Mouse (Mus musculus): ENCODE measurements at regions not wholly inside any gene's neighbourhood (a gene's known extent, or its start where the extent isn't known, plus 50 kb on each side); places are given as distances from the start of the nearest gene placed in this dataset.
A peak's percentile ranks its signal among the peaks of the same experiment; 100 is the strongest.

DNA sequence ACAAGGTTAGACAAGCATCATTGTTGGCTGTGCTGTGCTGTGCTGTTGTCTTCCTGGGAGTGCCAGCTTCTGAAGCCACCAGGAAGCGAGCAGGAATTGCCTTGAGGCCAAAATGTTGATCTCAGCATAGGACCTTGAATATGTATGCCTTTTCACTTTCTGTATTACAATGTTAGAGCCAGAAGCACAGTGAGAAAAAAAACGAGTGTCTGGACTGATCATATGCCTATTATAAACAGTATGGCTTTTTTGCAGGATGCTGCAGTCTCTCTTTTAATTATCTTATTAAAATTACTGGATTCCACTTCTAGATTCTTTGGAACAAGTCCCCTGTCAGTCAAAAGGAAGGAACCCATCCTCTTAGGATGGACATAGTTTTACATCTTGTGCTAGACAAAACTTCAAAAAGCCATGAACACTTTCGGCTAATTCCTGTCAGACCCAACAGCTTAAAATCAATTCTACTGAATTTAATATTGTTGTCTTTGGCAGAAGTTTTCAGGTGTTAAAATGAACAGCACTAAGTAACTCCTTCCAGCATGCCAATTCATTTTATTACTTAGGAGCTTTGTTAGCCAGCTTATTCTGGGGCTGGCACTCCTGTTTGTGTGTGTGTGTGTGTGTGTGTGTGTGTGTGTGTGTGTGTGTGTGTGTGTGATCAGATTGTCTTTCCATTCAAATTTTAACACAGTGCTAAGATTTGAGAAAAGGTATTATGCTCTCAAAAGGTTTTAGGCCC lies 220.8 kb upstream of the Adgrl4 start:
- WGBS: 73% methylated on average over 3 of the region's 3 CpGs
- Histone ChIP-seq H3K4me3 (no peak overlapping the region), H3K27me3 (ENCODE audit: insufficient read depth, poor library complexity, severe bottlenecking) (no peaks in the 10 kb centered on the region), H3K27ac (no peak overlapping the region), H3K9me3 (no peaks in the 10 kb centered on the region), H3K4me1 (no peaks in the 10 kb centered on the region), H3K36me3 (no peaks in the 10 kb centered on the region)
- DNase-seq (ENCODE audit: low spot score): no peak

DNA sequence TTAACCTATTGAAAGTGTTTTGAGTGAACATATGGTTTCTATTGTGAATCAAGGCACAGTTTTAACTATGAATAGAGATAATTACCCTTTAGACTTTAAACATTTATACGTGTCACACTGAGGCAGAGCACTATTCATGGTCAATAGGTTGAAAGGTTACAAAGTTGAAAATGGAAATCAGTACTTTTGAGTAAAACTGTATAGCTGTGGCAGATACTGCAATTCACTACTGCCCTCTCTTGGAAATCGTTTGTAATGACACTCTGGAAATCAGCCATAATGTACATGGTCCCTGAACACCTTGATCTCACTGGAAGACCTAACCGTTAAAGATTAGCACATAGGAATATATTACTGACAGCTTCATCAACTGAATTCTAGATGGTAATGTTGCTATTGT lies 215.3 kb upstream of the Adgrl4 start:
- H3K9me3 ChIP-seq: no peaks in the 10 kb centered on the region
- WGBS: 28% methylated on average over 3 of the region's 3 CpGs
- no peaks in the 10 kb centered on the region for H3K27me3 ChIP-seq (ENCODE audit: insufficient read depth, poor library complexity, severe bottlenecking)
- H3K27ac ChIP-seq: no peak overlapping the region
- H3K4me1 ChIP-seq: no peaks in the 10 kb centered on the region
- no peak overlapping the region for H3K4me3 ChIP-seq
- no peaks in the 10 kb centered on the region for H3K36me3 ChIP-seq
- no peak for DNase-seq (ENCODE audit: low spot score)

GRCm38 (mm10) chr3:151252458-151252857 lies 185.2 kb upstream of the Adgrl4 start:
- no peak for DNase-seq (ENCODE audit: low spot score)
- H3K27me3 ChIP-seq (ENCODE audit: insufficient read depth, poor library complexity, severe bottlenecking): no peaks in the 10 kb centered on the region
- H3K9me3 ChIP-seq: no peaks in the 10 kb centered on the region
- no peaks in the 10 kb centered on the region for H3K36me3 ChIP-seq
- 61% methylated on average over 2 of the region's 2 CpGs for WGBS
- no peak overlapping the region for H3K27ac ChIP-seq
- H3K4me1 ChIP-seq: no peaks in the 10 kb centered on the region
- H3K4me3 ChIP-seq: no peak overlapping the region

DNA sequence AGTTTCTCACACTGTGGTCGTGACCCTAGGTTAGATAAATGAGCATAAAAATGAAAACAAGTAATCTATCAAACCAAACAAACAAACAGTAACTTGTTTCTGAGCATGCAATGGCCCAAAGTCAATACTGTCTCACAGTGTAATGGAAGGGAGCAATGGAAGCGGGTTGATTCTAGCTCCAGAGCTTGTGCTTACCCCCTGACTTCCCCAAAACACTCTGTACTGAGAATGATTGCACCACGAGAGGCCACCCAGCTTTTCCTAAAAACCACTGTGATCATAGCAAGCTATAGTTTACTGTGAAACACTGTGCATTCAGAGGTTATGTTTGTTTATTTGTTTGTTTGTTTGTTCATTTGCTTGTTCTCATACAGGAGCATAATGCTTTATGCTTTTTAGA lies 174.9 kb upstream of the Adgrl4 start:
- DNase-seq (ENCODE audit: low spot score): no peak
- 70% methylated on average over 3 of the region's 3 CpGs for WGBS
- H3K4me1 ChIP-seq: no peaks in the 10 kb centered on the region
- H3K36me3 ChIP-seq: no peaks in the 10 kb centered on the region
- H3K27me3 ChIP-seq (ENCODE audit: insufficient read depth, poor library complexity, severe bottlenecking): no peaks in the 10 kb centered on the region
- no peak overlapping the region for H3K27ac ChIP-seq
- no peaks in the 10 kb centered on the region for H3K9me3 ChIP-seq
- H3K4me3 ChIP-seq: no peak overlapping the region

DNA sequence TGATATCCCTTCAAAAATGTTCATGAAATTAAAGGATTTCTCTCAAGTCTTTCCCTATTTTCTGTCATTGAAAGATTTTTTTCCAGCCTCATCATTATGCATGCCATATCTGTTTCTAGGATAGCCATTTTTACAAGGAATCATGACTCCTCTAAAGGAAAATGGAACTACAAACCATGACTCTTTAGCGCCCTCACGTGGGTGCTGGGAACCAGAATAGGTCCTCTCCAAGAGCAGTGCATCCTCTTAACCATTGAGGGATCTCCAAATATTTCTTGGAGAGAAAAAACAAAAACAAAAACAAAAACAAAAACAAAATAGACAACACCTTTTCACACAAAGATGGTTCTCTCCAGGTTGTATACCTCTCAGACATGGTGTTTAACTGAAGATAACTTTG lies 172.0 kb upstream of the Adgrl4 start:
- DNase-seq (ENCODE audit: low spot score): no peak
- H3K9me3 ChIP-seq: no peaks in the 10 kb centered on the region
- no peaks in the 10 kb centered on the region for H3K4me1 ChIP-seq
- H3K36me3 ChIP-seq: no peaks in the 10 kb centered on the region
- no peak overlapping the region for H3K27ac ChIP-seq
- H3K4me3 ChIP-seq: no peak overlapping the region
- no peaks in the 10 kb centered on the region for H3K27me3 ChIP-seq (ENCODE audit: insufficient read depth, poor library complexity, severe bottlenecking)
- 25% methylated on average over 2 of the region's 2 CpGs for WGBS

DNA sequence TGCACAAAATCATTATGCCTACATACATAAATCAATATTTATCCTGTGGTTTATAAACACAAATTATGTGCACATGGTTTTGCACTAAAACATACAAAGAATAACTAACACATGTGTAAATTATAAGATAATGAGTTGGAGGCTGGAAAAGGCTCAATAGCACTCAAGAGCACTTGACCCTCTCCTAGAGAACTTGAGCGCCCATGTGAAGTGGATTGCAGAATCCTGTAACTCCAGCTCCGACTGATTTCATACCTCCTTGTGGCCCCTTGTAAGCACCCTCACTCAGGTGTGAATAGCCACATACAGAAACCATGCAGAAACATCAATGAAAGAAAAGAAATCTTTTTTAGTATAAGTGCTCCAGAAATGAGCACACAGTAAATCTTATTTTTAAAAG lies 168.2 kb upstream of the Adgrl4 start:
- no peaks in the 10 kb centered on the region for H3K4me1 ChIP-seq
- no peaks in the 10 kb centered on the region for H3K36me3 ChIP-seq
- no peaks in the 10 kb centered on the region for H3K9me3 ChIP-seq
- no peaks in the 10 kb centered on the region for H3K27me3 ChIP-seq (ENCODE audit: insufficient read depth, poor library complexity, severe bottlenecking)
- no peak for DNase-seq (ENCODE audit: low spot score)
- WGBS: 66% methylated on average over 2 of the region's 2 CpGs
- no peak overlapping the region for H3K4me3 ChIP-seq
- no peak overlapping the region for H3K27ac ChIP-seq

DNA sequence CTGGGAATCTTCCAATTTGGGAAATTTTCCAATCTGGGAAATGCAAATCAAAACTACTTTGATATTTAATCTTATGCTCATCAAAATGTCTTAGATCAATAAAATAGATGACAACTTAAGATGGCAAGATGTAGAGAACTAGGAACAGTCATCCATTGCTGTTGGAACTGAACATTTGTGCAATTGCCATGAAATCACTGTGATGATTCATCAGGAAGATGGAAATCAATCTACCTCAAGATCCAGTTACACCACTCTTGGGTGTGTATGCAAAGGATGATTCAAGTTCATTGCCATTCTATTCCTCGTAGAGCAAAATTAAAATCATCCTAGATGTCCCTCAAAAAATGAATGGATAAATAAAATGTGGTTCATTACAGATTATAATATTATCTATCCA lies 153.9 kb upstream of the Adgrl4 start:
- WGBS: 87% methylated on average over 1 of the region's 1 CpGs
- no peaks in the 10 kb centered on the region for H3K9me3 ChIP-seq
- no peak for DNase-seq (ENCODE audit: low spot score)
- H3K4me1 ChIP-seq: no peaks in the 10 kb centered on the region
- no peak overlapping the region for H3K4me3 ChIP-seq
- no peak overlapping the region for H3K27ac ChIP-seq
- H3K27me3 ChIP-seq (ENCODE audit: insufficient read depth, poor library complexity, severe bottlenecking): no peaks in the 10 kb centered on the region
- no peaks in the 10 kb centered on the region for H3K36me3 ChIP-seq

- no peak for DNase-seq (ENCODE audit: low spot score)
- Histone ChIP-seq H3K27ac (peak overlapping the region; percentile 44; the same call in 1 of the 2 replicates), H3K4me1 (peaks cover 5% of the 10 kb centered on the region), H3K9me3 (no peaks in the 10 kb centered on the region), H3K36me3 (no peaks in the 10 kb centered on the region), H3K27me3 (ENCODE audit: insufficient read depth, poor library complexity, severe bottlenecking) (no peaks in the 10 kb centered on the region), H3K4me3 (no peak overlapping the region)
- 50% methylated on average over 11 of the region's 11 CpGs for WGBS
Observed at GRCm38 (mm10) chr3:151293981-151294605, 143.6 kb upstream of the Adgrl4 start.

DNA sequence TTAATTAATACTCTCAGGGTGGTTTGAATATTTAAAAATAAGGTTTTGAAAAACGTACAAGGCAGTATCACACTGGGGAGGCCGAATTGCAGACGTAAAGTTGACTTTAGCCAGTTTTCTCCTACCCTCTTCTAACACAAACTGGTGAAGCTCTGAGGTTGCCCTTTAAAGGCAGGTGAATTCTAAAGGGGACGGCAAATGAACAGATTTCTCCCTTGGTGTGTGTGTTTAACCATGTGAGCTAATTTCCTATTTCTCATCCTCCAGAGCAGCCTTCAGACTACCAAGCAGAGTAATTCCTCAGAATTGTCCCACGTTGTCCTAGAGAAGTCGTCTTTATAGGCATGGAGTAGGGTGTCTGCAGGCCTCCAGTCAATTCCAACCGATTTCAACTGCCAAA lies 143.1 kb upstream of the Adgrl4 start:
- Histone ChIP-seq H3K36me3 (no peaks in the 10 kb centered on the region), H3K27me3 (ENCODE audit: insufficient read depth, poor library complexity, severe bottlenecking) (no peaks in the 10 kb centered on the region), H3K4me3 (no peak overlapping the region), H3K4me1 (peaks cover 5% of the 10 kb centered on the region), H3K9me3 (no peaks in the 10 kb centered on the region), H3K27ac (no peak overlapping the region)
- 75% methylated on average over 7 of the region's 7 CpGs for WGBS
- no peak for DNase-seq (ENCODE audit: low spot score)

DNA sequence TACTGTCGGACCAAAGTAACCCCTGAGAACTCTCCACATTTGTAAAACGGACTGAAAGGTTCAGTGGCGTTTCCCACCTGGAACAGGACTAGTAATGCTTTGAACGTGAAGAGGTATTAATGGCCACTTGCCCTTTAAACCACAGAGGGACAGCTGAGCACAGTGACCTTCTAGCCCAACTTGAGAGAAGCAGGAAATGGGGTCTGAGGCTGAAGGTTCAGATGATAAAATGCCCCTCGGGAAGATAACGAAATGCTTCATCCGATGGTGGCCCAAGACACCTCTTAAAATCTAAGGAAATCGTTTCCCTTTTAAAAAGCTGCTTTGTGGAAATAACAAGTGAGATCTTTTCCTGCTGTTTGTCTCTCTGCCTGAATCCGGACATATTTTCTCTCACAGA lies 142.7 kb upstream of the Adgrl4 start:
- no peak overlapping the region for H3K4me3 ChIP-seq
- no peak overlapping the region for H3K27ac ChIP-seq
- no peaks in the 10 kb centered on the region for H3K9me3 ChIP-seq
- peaks cover 5% of the 10 kb centered on the region for H3K4me1 ChIP-seq
- no peaks in the 10 kb centered on the region for H3K36me3 ChIP-seq
- DNase-seq (ENCODE audit: low spot score): no peak
- no peaks in the 10 kb centered on the region for H3K27me3 ChIP-seq (ENCODE audit: insufficient read depth, poor library complexity, severe bottlenecking)
- 54% methylated on average over 9 of the region's 9 CpGs for WGBS

- H3K27ac ChIP-seq: no peak overlapping the region
- WGBS: 69% methylated on average over 2 of the region's 2 CpGs
- no peak for DNase-seq (ENCODE audit: low spot score)
- peaks cover 5% of the 10 kb centered on the region for H3K4me1 ChIP-seq
- no peak overlapping the region for H3K4me3 ChIP-seq
- H3K27me3 ChIP-seq (ENCODE audit: insufficient read depth, poor library complexity, severe bottlenecking): no peaks in the 10 kb centered on the region
- no peaks in the 10 kb centered on the region for H3K9me3 ChIP-seq
- H3K36me3 ChIP-seq: no peaks in the 10 kb centered on the region
Observed at GRCm38 (mm10) chr3:151298325-151298724, 139.4 kb upstream of the Adgrl4 start.

- Histone ChIP-seq H3K9me3 (no peaks in the 10 kb centered on the region), H3K36me3 (no peaks in the 10 kb centered on the region), H3K27ac (no peak overlapping the region), H3K4me3 (no peak overlapping the region), H3K4me1 (no peaks in the 10 kb centered on the region), H3K27me3 (ENCODE audit: insufficient read depth, poor library complexity, severe bottlenecking) (no peaks in the 10 kb centered on the region)
- no peak for DNase-seq (ENCODE audit: low spot score)
- WGBS: 82% methylated on average over 4 of the region's 4 CpGs
Observed at GRCm38 (mm10) chr3:151305402-151305801, 132.3 kb upstream of the Adgrl4 start.

DNA sequence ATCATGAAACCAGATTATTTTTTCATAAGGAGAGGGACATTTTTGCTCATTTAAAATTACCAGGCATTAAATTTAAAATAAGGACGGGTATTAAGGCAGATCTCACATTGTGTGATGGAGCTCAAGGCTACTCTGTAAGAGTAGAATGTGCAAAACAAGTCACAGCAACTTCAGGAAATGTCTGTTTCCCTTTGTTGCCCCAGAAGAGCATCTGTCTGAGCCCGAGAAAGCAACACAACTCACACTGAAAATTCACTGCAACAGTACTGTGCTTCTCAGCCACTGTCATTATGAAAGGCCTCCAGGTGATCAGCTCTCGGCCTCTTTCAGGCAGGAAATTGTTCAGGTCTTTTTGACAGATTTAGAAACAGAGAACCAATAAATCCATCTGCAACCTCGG lies 129.7 kb upstream of the Adgrl4 start:
- H3K27me3 ChIP-seq (ENCODE audit: insufficient read depth, poor library complexity, severe bottlenecking): no peaks in the 10 kb centered on the region
- 49% methylated on average over 4 of the region's 4 CpGs for WGBS
- DNase-seq (ENCODE audit: low spot score): no peak
- no peaks in the 10 kb centered on the region for H3K36me3 ChIP-seq
- H3K4me1 ChIP-seq: no peaks in the 10 kb centered on the region
- H3K9me3 ChIP-seq: no peaks in the 10 kb centered on the region
- H3K27ac ChIP-seq: no peak overlapping the region
- no peak overlapping the region for H3K4me3 ChIP-seq

DNA sequence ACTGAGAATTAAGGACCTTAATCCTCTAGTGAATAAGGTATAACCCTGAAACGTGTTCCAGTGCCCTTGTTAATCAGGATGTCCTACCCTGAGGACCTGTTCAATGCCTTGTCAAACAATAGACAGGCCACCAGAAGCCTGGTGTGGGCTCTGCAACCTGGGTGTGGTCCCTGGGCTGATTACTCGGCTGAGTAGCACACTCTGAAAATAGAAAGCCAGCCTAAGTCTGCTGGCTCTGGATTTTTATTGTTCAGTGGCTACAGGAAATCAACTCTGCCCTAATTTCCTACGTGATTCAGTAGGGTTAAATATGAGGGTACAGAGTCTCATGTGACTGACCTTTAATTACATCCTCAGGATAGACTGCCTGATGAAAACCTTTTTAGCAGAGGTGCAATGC lies 113.9 kb upstream of the Adgrl4 start:
- whole genome bisulfite sequencing: 21% methylated on average over 3 of the region's 3 CpGs
- no peaks in the 10 kb centered on the region for H3K27me3 ChIP-seq (ENCODE audit: insufficient read depth, poor library complexity, severe bottlenecking)
- no peak overlapping the region for H3K4me3 ChIP-seq
- peaks cover 5% of the 10 kb centered on the region; the same call in 1 of the 2 replicates for H3K4me1 ChIP-seq
- no peaks in the 10 kb centered on the region for H3K36me3 ChIP-seq
- no peak for DNase-seq (ENCODE audit: low spot score)
- no peaks in the 10 kb centered on the region for H3K9me3 ChIP-seq
- no peak overlapping the region for H3K27ac ChIP-seq

Measured in heart, embryonic 10.5 days (tissue).